Mouse (Mus musculus): Measurements from ENCODE around the gene Arid2. TPM values are rescaled to one million over a fixed set of nuclear protein-coding genes. Genes with fewer than 3 reads are reported as not detected.

The Arid2 gene
- polyA plus RNA-seq (2014; fragmentation: Illumina TruSeq; extraction: RNeasy Lipid Tissue Mini Kit (QIAGEN cat#74804); ENCODE audit: low read depth, low replicate concordance): 11.3 TPM

GRCm38 (mm10) chr15:96287369-96287975 lies at the start of gene Arid2:
Gene Arid2, plus strand, starts transcription at chr15:96287518.

Other genes with a start within 250 kb of the Arid2 start
- gene Scaf11, start 173.3 kb downstream of the Arid2 start, polyA plus RNA-seq (2014; fragmentation: Illumina TruSeq; extraction: RNeasy Lipid Tissue Mini Kit (QIAGEN cat#74804); ENCODE audit: low read depth, low replicate concordance): 34.5 TPM

Data from heart, adult 10 weeks (tissue).